In the genomic region with DNA sequence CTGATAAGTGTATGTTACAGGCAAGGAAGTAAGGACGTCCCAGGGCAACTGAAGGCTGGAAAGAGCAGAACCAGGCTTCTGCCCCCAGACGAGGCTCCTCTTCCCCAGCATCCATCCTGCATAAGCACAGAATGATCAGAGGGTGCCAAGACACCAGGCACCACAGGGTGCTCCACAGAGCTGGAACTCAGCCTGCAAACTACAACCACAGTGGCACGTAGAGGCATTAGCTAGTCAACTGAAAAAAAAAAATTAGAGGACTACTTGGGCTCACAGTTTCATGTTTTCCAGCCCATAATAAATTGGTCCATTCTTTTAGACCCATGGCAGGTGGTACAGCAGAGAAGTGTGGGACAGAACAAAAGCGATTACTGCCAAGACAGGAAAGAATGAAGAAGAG, we compare ENCODE assay signal across 26 mouse cellular contexts. TPM values are rescaled to one million over a fixed set of nuclear protein-coding genes. Genes with fewer than 3 reads are reported as not detected.
DNase-seq lines count a peak whose midpoint lies in the region; ATAC-seq and TF ChIP-seq lines count a peak whose summit lies in the region.
"Had no signal": no experiment of that assay in that cellular context is flagged by ENCODE, and none has a peak within 500 bp of the region (broad histone marks: within the 10 kb centered on the region; RNA-seq: fewer than 3 reads in every experiment).

No protein-coding gene starts in this region.

- intact Hi-C loops in heart, postnatal 14 days (cut with DNase I), result loop anchor here (2.0 kb wide), 1 partner anchor 39 kb away; the partner anchor contains the start of gene Pdlim3

- H3K4me2 ChIP-seq in heart, embryonic 15.5 days, result no peak overlapping the region
- H3K4me2 ChIP-seq in myocyte (ENCODE audit: low read depth), result peak overlapping the region; percentile 44
- H3K4me2 ChIP-seq: embryonic facial prominence, embryonic 12.5 days; lung, embryonic 15.5 days; neural tube, embryonic 12.5 days had no signal

- no peak overlapping the region for H3ac ChIP-seq in myocyte (ENCODE audit: control insufficient read depth, insufficient read length)

- peaks cover 25% of the 10 kb centered on the region for H3K4me1 ChIP-seq in heart, embryonic 15.5 days (replicated peaks)
- H3K4me1 ChIP-seq: embryonic facial prominence, embryonic 12.5 days had no signal

- no peaks in the 10 kb centered on the region for H3K27me3 ChIP-seq in heart, embryonic 15.5 days
- H3K27me3 ChIP-seq in myocyte (ENCODE audit: control insufficient read depth, insufficient read depth, insufficient read length), result no peaks in the 10 kb centered on the region
- H3K27me3 ChIP-seq: CH12.LX; embryonic facial prominence, embryonic 12.5 days; lung, embryonic 15.5 days; neural tube, embryonic 12.5 days had no signal

- no peak for ATAC-seq in heart, embryonic 15.5 days (replicated peaks; ENCODE audit: insufficient number of reproducible peaks, insufficient read depth, low FRiP score, low read depth)
- ATAC-seq: forebrain, embryonic 14.5 days; intestine, embryonic 16.5 days had no signal

- TF ChIP-seq POLR2A in myocyte (IDR thresholded peaks at IDR 0.05; ENCODE audit: insufficient read length, low read depth), result no peak

- H3K4me3 ChIP-seq in heart, embryonic 15.5 days, result no peak overlapping the region
- no peak overlapping the region for H3K4me3 ChIP-seq in myocyte
- H3K4me3 ChIP-seq: embryonic facial prominence, embryonic 12.5 days; erythroblast, embryonic 14.5 days; lung, embryonic 15.5 days; midbrain, embryonic 10.5 days; neural tube, embryonic 12.5 days had no signal

- peak; percentile 55 for DNase-seq in heart, adult 11 months
- DNase-seq in heart, postnatal 14 days, result no peak
- no peak for DNase-seq in heart, postnatal 4 days
- DNase-seq in Muller cell, postnatal 12 days (ENCODE audit: inconsistent ontology term), result peak; percentile 70
- no peak for DNase-seq in kidney, postnatal 10 days
- DNase-seq in spleen, postnatal 4 days (ENCODE audit: low spot score in 2 of 2), result no peak
- DNase-seq: adrenal gland, postnatal 36 days; cerebellum, adult 8-10 months; gastrocnemius, postnatal 10 days; right cerebral cortex, adult 18-20 months; thymus, adult 2 months had no signal

- no peak overlapping the region for H3K9ac ChIP-seq in heart, embryonic 15.5 days
- H3K9ac ChIP-seq: embryonic facial prominence, embryonic 12.5 days; liver, embryonic 14.5 days; lung, embryonic 15.5 days; neural tube, embryonic 12.5 days had no signal

- no peaks in the 10 kb centered on the region for H3K9me3 ChIP-seq in heart, embryonic 15.5 days (replicated peaks)
- H3K9me3 ChIP-seq: embryonic facial prominence, embryonic 12.5 days; lung, embryonic 15.5 days; midbrain, embryonic 10.5 days; neural tube, embryonic 12.5 days had no signal

- whole genome bisulfite sequencing in heart, embryonic 15.5 days, result 69% methylated on average over 4 of the region's 4 CpGs

- H3K27ac ChIP-seq in heart, embryonic 15.5 days, result peak overlapping the region; percentile 85
- H3K27ac ChIP-seq: embryonic facial prominence, embryonic 12.5 days; liver, embryonic 14.5 days; lung, embryonic 15.5 days; macrophage; neural tube, embryonic 12.5 days had no signal

- H3K79me2 ChIP-seq in myocyte (ENCODE audit: control insufficient read depth, insufficient read depth), result no peaks in the 10 kb centered on the region

- H3K36me3 ChIP-seq in heart, embryonic 15.5 days, result no peaks in the 10 kb centered on the region
- H3K36me3 ChIP-seq in myocyte (ENCODE audit: control insufficient read depth, insufficient read depth), result no peaks in the 10 kb centered on the region
- H3K36me3 ChIP-seq: embryonic facial prominence, embryonic 12.5 days; lung, embryonic 15.5 days; midbrain, embryonic 10.5 days; neural tube, embryonic 12.5 days had no signal

TF ChIP-seq in myocyte, 11 proteins besides CTCF, POLR2A, EP300 and RAD21:
- TF ChIP-seq MYOG (IDR thresholded peaks at IDR 0.05; ENCODE audit: control insufficient read depth in 1 of 3, insufficient read depth in 1 of 3, insufficient read length in 2 of 3, low read depth in 2 of 3) (no peak), MYOD1 (IDR thresholded peaks at IDR 0.05; ENCODE audit: control insufficient read depth in 1 of 3, insufficient read length in 2 of 3, low read depth in 2 of 3) (peak in 1 of 3 experiments; percentile 9)

RNA-seq across cellular contexts. Expression of gene Pdlim3, which starts 39.4 kb away (rescaled TPM):
- total RNA-seq in heart, postnatal 14 days (2021), result 10 to 100 TPM; 29.7 to 40.0 TPM
- polyA plus RNA-seq in heart, embryonic 15.5 days (2015; fragmentation: Nextera tagmentation; extraction: Ambion mirVana), result 148 and 174 TPM in 2 replicates
- total RNA-seq in heart, postnatal 4 days (2021), result 100 to 1,000 TPM; 104 to 113 TPM
- 77.7 TPM for polyA plus RNA-seq in myocyte (2012; fragmentation: generic; extraction: Trizol)
- total RNA-seq: hematopoietic stem cell, adult 5-6 weeks; MEL; monocyte, adult 5-6 weeks had no signal
- polyA plus RNA-seq: erythroblast, embryonic 14.5 days; macrophage had no signal

Comparison
In these comparisons a context has a peak if more than half of its experiments do, and no peak if none do; other contexts are left out.
1. DNase-seq: peak in heart, adult 11 months (single experiment) and Muller cell, postnatal 12 days (single experiment); none in heart, postnatal 14 days (0 of 2), heart, postnatal 4 days (single experiment), kidney, postnatal 10 days (single experiment) and spleen, postnatal 4 days (0 of 2).